Mouse (Mus musculus): ENCODE results near the gene Hcrtr1.

Hcrtr1 gene

DNA sequence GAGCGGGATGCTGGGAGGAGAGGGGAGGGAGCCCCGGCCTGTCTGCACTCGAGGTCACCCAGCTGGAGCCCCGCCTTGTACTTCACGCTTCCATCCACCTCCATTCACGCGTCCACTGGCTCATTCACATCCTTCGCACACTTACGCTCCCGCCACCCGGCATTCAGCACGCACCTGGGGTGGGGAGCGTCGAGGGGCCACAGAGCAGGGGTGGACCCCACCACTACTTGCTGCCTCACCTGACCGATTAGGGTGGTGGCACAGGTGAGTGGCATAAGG lies at the start of gene Hcrtr1:
Gene Hcrtr1 (minus strand): TSS at position 146 of the 279 bp plus-strand sequence.
- no peak for DNase-seq

GRCm38 (mm10) chr4:130188806-130189297 lies 49.7 kb upstream of the Hcrtr1 start:
- DNase-seq, result peak; percentile 84 to 90

DNA sequence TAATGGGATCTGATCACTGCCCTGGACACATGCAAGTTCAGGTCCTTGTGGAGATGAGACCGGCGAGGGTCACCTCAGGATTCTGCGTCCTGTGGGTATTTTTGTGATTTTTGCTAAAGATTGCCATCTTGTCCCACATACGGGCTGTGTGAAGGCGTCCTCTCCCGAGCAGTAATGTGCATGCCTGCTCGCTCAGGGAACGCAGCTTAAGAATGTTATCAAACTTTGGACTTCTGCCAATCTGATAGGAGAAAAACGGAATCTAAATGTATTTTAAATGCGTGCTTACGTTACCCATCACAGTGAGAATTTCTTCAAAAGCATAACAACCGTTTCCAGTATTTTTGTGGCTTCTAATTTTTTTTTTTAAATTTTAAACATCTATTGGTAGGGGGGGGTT lies 47.7 kb upstream of the Hcrtr1 start:
- peak in 1 of 2 experiments; percentile 21 for DNase-seq

DNA sequence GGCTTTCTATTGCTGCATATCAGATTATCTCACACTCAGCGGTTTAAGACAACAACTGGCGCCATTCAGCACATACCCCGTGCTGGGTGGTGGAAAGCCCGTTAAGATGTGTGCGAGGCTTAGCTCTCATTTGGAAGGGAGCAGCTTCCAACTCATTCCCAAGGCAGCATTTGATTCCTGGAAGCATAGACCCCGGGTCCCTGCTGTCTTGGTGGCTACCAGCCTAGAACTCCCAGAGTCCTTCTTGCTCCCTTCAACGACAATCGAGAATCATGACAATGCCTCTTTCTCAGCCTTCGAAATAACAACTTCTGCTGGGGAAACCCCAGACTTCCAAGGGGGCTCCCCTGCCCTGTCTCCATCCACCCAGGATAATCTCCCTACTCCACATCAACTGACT lies 47.3 kb upstream of the Hcrtr1 start:
- no peak for DNase-seq

DNA sequence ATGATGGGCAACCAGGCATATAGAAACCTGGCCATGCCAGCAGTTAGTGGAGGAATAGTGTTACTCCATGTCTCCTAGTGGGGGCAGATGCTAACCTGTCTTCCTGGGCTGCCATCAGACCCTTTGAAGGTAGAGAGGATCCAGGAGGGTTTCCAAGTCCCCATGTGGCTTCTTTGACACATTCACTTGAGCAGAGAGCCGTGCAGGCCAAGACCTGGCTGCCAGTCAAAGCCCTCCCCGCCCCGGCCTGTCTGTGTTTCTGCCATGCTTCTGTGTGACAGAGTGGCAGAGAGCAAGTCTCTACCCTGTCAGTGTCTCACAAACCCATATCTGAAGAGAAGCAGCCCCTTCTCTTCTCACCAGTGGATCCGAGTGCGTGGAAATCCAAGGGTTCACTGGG lies 44.7 kb upstream of the Hcrtr1 start:
- DNase-seq, result peak in 1 of 2 experiments; percentile 20

- DNase-seq, result no peak
These were observed 43.9 kb upstream of the Hcrtr1 start for GRCm38 (mm10) chr4:130183023-130183422.

- DNase-seq, result peak; percentile 76 to 80
These were observed 42.7 kb upstream of the Hcrtr1 start for GRCm38 (mm10) chr4:130181886-130182285.

DNA sequence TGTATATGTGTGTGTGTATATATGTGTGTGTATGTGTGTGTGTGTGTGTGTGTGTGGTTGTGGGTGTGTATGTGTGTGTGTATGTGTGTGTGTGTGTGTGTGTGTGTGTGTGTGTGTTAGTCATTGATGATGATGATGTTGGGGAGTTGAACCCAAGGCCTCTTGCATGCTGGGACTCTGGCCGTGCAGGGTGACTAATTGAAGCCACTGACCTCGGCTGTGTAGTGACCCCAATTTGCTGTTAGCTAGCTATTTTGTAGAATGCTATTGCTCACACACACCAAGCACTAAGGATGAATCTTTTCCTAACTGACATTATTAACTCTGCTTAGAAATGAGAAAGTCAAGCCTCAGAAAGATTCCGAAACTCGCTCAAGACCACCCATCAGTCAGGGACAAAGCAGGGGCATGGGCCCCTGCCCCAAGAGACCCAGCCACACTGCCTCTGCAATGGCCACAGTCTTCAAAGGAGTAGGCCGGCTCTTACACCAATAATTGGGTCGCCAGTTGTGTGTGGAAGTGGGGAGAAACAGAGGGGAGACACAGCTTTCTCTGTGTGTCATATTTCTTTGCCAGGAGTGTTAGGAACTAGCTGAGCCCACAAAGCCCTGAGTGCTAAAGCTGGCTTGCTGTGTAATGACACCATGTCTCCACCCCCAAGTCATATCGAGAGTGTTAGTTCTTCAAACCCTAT lies 41.9 kb upstream of the Hcrtr1 start:
- DNase-seq, result peak in 1 of 2 experiments; percentile 16

- peak in 1 of 2 experiments; percentile 14 for DNase-seq
These were observed 40.7 kb upstream of the Hcrtr1 start for GRCm38 (mm10) chr4:130179876-130180275.

DNA sequence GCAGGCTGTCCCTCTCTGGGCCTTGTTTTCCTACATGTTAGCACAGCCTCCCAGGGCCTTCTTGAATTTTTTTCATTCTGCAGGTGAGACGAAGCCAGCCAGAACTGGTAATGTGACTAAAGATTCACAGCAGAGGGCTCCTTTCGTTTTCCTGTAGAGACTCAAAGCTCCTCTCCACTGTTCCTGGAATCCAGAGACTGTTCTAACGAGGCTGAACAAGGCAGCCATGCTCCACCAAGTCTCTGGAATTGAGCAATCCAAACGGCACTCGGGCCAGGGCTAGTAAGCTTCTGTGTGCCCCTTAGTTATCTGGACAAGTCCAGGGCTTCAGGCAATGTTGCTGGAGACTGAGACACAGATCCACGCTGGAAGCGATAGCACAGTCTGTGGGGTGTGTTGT lies 38.4 kb upstream of the Hcrtr1 start:
- peak in 1 of 2 experiments; percentile 29 for DNase-seq

DNA sequence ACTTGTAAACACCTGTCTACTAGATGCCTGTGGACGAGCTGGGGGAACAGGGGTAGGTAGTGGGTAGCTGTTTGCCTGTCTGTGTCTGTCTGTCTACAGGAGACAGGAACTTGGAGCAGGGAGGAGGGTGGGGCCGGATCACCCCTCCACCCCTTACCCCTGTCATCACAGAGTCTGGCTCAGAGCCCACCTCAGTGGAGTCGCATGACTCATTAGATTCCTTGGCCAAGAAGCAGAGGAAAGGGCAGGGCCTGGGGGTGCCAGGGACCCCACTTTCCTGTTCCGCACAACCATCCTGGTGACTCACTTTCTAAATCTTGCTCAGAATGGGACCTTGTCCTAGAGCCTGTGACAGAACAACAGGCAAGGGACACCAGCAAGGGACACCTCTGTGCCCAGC lies 37.9 kb upstream of the Hcrtr1 start:
- DNase-seq, result peak; percentile 77 to 83

DNA sequence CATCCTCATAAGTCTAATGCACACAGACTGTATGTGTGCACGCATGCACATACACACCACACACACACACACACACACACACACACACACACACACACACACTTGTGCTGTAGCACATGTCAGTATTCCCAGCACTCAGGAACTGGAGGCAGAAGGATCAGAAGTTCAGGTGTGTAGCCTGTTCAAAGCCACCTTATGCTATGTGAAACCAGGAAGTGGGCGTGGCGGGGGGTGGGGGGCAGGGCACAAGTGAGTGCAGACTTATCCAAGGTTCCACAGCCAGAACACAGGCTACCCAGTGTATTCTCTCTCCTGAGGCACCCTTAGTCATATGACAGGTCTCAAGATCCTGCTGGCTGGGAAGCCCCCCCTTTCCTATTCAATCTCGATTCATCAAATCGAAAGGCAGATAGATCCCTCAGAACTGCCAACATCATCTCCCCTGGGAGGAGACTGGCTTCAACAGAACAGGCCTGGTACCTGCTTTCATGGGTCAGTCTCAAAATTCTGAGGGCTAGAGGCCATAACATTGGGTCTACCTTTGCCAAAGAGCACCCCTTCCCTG lies 37.1 kb upstream of the Hcrtr1 start:
- no peak for DNase-seq

- peak; percentile 61 to 78 for DNase-seq
These were observed 36.0 kb upstream of the Hcrtr1 start, which contains the start of gene Tinagl1 for GRCm38 (mm10) chr4:130175072-130175711. Tinagl1 (minus strand) TSS chr4:130175122.

DNA sequence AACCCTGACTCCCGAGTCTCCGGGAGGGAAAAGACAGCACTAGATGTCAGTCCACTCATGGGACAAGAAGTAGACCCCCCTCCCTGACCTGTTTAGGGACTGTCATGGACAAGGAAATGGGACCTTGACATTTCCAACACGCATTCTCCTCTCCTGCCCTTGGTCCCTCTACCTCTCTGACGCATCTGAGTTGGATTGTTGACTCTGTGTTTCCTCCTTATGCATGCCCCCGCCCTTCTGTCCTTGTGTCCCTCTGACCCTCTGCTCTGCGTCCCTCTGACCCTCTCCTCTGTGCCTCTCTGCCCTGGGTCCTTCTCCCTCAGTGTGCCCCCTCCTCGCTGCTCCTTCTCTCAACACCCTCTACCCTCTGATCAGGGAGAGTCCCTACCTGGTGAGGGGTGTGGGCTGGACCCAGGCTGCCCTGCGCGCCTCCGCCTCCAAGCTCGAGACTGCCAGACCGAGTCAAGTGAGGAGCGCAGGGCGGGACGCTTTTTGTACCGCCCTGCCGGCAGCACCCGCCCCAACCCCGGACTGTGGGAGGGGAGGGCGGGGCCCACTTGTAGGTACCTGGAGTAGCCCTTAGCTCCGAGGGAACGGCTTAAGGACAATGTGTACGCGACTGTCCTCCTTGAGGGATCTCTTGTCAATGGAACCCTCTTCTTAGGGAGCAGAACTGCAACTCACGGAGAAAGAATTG lies 35.3 kb upstream of the Hcrtr1 start:
- peak; percentile 85 to 92 for DNase-seq

DNA sequence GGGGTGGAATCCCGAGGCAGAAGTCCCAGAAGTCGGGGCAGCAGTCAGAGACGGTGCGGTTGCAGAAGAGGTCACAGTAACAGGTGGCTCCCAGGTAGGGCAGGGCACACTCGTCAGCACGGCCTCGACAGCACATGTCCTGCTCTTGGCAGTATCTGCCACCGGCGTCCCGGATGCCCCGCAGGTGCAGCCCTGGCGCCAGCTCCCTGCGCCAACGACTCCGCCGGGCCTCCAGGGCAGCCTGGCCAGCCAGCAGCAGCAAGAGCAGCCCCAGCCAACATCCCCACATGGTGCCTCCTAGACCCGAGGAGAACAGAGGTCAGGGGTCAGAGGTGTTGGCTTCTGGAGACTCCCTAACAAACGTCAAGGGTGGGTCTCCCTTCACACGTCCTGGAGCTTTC lies 34.8 kb upstream of the Hcrtr1 start:
- no peak for DNase-seq

- DNase-seq, result no peak
These were observed 34.1 kb upstream of the Hcrtr1 start for GRCm38 (mm10) chr4:130173060-130173822.

GRCm38 (mm10) chr4:130171951-130172765 lies 33.0 kb upstream of the Hcrtr1 start:
- peak; percentile 78 to 88 for DNase-seq

GRCm38 (mm10) chr4:130170362-130170761 lies 31.2 kb upstream of the Hcrtr1 start:
- no peak for DNase-seq

- no peak for DNase-seq
These were observed 30.3 kb upstream of the Hcrtr1 start for GRCm38 (mm10) chr4:130169411-130169971.

GRCm38 (mm10) chr4:130168280-130169183 lies 29.4 kb upstream of the Hcrtr1 start:
- DNase-seq, result peak; percentile 91 to 94
